Mouse (Mus musculus) heart, embryonic 15.5 days (tissue): ENCODE results near the gene Hoxd3. TPM values are rescaled to one million over a fixed set of nuclear protein-coding genes. Genes with fewer than 3 reads are reported as not detected.

Experiments
- ATAC-seq: fragments of 200-750 bp; cut with Nextera tagmentation; replicated peaks from 2 replicates; pipeline ENCODE4 v1.8.0; 2017; ENCODE audit warnings: low read depth, moderate TSS enrichment; ENCODE audit not compliant: insufficient number of reproducible peaks, insufficient read depth, low FRiP score
- H3K27ac ChIP-seq: fragments of 300-500 bp; sonication (generic); 2 replicates; pipeline ENCODE4 v1.5.1; 2015; ENCODE audit warnings: mild to moderate bottlenecking, inconsistent platforms
- H3K27me3 ChIP-seq: fragments of 300-500 bp; sonication (generic); 2 replicates; pipeline ENCODE4 v1.6.1; 2015; ENCODE audit warnings: inconsistent platforms
- H3K36me3 ChIP-seq: fragments of 300-500 bp; sonication (generic); 2 replicates; pipeline ENCODE4 v1.6.1; 2015; ENCODE audit warnings: mild to moderate bottlenecking, inconsistent platforms
- H3K4me1 ChIP-seq: fragments of 300-500 bp; sonication (generic); replicated peaks from 2 replicates; pipeline ENCODE4 v1.6.1; 2015; ENCODE audit warnings: inconsistent platforms
- H3K4me2 ChIP-seq: fragments of 300-500 bp; sonication (generic); 2 replicates; pipeline ENCODE4 v1.6.1; 2015; ENCODE audit warnings: inconsistent platforms, mild to moderate bottlenecking, moderate library complexity
- H3K4me3 ChIP-seq: fragments of 300-500 bp; sonication (generic); 2 replicates; pipeline ENCODE4 v1.5.1; 2015; ENCODE audit warnings: mild to moderate bottlenecking, inconsistent platforms
- H3K9ac ChIP-seq: fragments of 300-500 bp; sonication (generic); 2 replicates; pipeline ENCODE4 v1.6.1; 2015; ENCODE audit warnings: mild to moderate bottlenecking, inconsistent platforms
- H3K9me3 ChIP-seq: fragments of 300-500 bp; sonication (generic); replicated peaks from 2 replicates; pipeline ENCODE4 v1.6.1; 2016; ENCODE audit warnings: inconsistent platforms
- WGBS: fragments of 180-500 bp; shearing (Covaris S2); methylation state at CpG from one replicate; pipeline ENCODE4 v1.1.7; 2015; ENCODE audit warnings: mixed read lengths; 5-methylcytosine and 5-hydroxymethylcytosine counted together
- polyA plus RNA-seq: library from polyadenylated mRNA; unstranded; fragments of >200 nt; fragmentation: Nextera tagmentation; extraction: Ambion mirVana; gene quantifications from 2 replicates; pipeline ENCODE4 v1.2.1, GENCODE M21; 2015

The Hoxd3 gene
- polyA plus RNA-seq, 1 experiment from 2014 or later, result 0.29 TPM

GRCm38 (mm10) chr2:74703720-74704392, 7.9 kb upstream of the Hoxd3 start:
- Histone ChIP-seq H3K4me2 (0 out of 2 replicates have a peak overlapping the region, but pooled peaks have one; percentile 90), H3K4me3 (peak overlapping the region; percentile 53; the same call in 1 of the 2 replicates)

GRCm38 (mm10) chr2:74704393-74704998, 7.2 kb upstream of the Hoxd3 start, which contains the start of gene Hoxd8:
TSS of gene Hoxd8 (plus strand) at chr2:74704615.
- H3K9me3 ChIP-seq, result no peaks in the 10 kb centered on the region
- no peak within 1 kb of the TSS for H3K27ac ChIP-seq
- H3K4me1 ChIP-seq, result peaks cover 14% of the 10 kb centered on the region
- peak within 1 kb of the TSS; percentile 90 for H3K4me2 ChIP-seq
- H3K9ac ChIP-seq, result peak within 1 kb of the TSS; percentile 46
- WGBS, result under 1% methylated on average over 40 of the region's 52 CpGs
- ATAC-seq, result no peak
- peak within 1 kb of the TSS; percentile 53 for H3K4me3 ChIP-seq
- peaks cover 98% of the 10 kb centered on the region for H3K27me3 ChIP-seq
- H3K36me3 ChIP-seq, result no peaks in the 10 kb centered on the region

More at GRCm38 (mm10) chr2:74703720-74704392, 7.9 kb upstream of the Hoxd3 start:
- peaks cover 14% of the 10 kb centered on the region for H3K4me1 ChIP-seq
- no peak for ATAC-seq
- 6% methylated on average over 26 of the region's 26 CpGs for WGBS
- peaks cover 98% of the 10 kb centered on the region for H3K27me3 ChIP-seq
- H3K36me3 ChIP-seq, result no peaks in the 10 kb centered on the region
- no peak overlapping the region for H3K9ac ChIP-seq
- no peak overlapping the region for H3K27ac ChIP-seq
- no peaks in the 10 kb centered on the region for H3K9me3 ChIP-seq

- peaks cover 98% of the 10 kb centered on the region for H3K27me3 ChIP-seq
- no peak overlapping the region for H3K27ac ChIP-seq
- peak; percentile 47; the same call in 1 of the 2 replicates for ATAC-seq
- H3K4me1 ChIP-seq, result peaks cover 14% of the 10 kb centered on the region
- H3K4me2 ChIP-seq, result peak overlapping the region; percentile 90
- H3K9ac ChIP-seq, result peak overlapping the region; percentile 46
- peak overlapping the region; percentile 53 for H3K4me3 ChIP-seq
- no peaks in the 10 kb centered on the region for H3K36me3 ChIP-seq
- H3K9me3 ChIP-seq, result no peaks in the 10 kb centered on the region
- under 1% methylated on average over 33 of the region's 66 CpGs for WGBS
These were observed 6.7 kb upstream of the Hoxd3 start for GRCm38 (mm10) chr2:74704999-74705466.

GRCm38 (mm10) chr2:74705467-74706089, 6.1 kb upstream of the Hoxd3 start:
- H3K27ac ChIP-seq, result no peak overlapping the region
- H3K9me3 ChIP-seq, result no peaks in the 10 kb centered on the region
- peak overlapping the region; percentile 53 for H3K4me3 ChIP-seq
- H3K36me3 ChIP-seq, result no peaks in the 10 kb centered on the region
- H3K27me3 ChIP-seq, result peaks cover 98% of the 10 kb centered on the region
- ATAC-seq, result 0 out of 2 replicates have a peak, but pooled peaks have one; percentile 14
- H3K4me1 ChIP-seq, result peaks cover 14% of the 10 kb centered on the region
- H3K4me2 ChIP-seq, result peak overlapping the region; percentile 90
- peak overlapping the region; percentile 46 for H3K9ac ChIP-seq
- WGBS, result under 1% methylated on average over 70 of the region's 85 CpGs

DNA sequence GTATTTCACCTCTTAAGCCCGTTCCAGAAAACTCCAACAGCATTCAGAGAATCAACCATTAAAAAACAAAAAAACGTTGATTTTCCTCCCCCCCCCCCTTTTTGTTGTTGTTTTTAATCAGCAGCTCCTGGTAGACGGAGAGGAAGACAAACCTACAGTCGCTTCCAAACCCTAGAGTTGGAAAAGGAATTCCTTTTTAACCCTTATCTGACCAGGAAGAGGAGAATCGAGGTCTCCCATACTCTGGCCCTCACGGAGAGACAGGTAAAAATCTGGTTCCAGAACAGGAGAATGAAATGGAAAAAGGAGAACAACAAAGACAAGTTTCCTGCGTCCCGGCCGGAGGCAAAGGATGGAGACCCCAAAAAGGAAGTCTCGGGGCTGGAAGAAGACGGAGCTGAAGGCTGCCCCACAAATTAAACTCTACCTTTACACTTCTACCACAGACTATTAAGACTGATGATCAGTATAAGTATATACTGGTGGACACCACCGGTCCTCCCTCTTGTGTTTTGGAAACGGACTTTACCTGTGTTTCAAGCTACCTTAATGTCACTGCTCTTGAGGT, 5.2 kb upstream of the Hoxd3 start:
- peak overlapping the region; percentile 53; the same call in 1 of the 2 replicates for H3K4me3 ChIP-seq
- 3% methylated on average over 13 of the region's 13 CpGs for WGBS

GRCm38 (mm10) chr2:74707599-74707998, 4.1 kb upstream of the Hoxd3 start:
- no peak for ATAC-seq
- no peaks in the 10 kb centered on the region for H3K36me3 ChIP-seq
- H3K4me3 ChIP-seq, result no peak overlapping the region
- WGBS, result 16% methylated on average over 7 of the region's 7 CpGs
- H3K4me2 ChIP-seq, result no peak overlapping the region
- H3K27ac ChIP-seq, result no peak overlapping the region
- peaks cover 24% of the 10 kb centered on the region for H3K4me1 ChIP-seq
- no peaks in the 10 kb centered on the region for H3K9me3 ChIP-seq
- H3K27me3 ChIP-seq, result peaks cover 97% of the 10 kb centered on the region
- H3K9ac ChIP-seq, result no peak overlapping the region

More for the DNA sequence above, 5.2 kb upstream of the Hoxd3 start:
- H3K27ac ChIP-seq, result no peak overlapping the region
- H3K4me2 ChIP-seq, result no peak overlapping the region
- no peak for ATAC-seq
- no peaks in the 10 kb centered on the region for H3K36me3 ChIP-seq
- H3K27me3 ChIP-seq, result peaks cover 96% of the 10 kb centered on the region
- no peak overlapping the region for H3K9ac ChIP-seq
- H3K4me1 ChIP-seq, result peaks cover 14% of the 10 kb centered on the region
- no peaks in the 10 kb centered on the region for H3K9me3 ChIP-seq

GRCm38 (mm10) chr2:74708676-74709075, 3.1 kb upstream of the Hoxd3 start:
- WGBS, result 15% methylated on average over 4 of the region's 4 CpGs
- no peaks in the 10 kb centered on the region for H3K36me3 ChIP-seq
- H3K9me3 ChIP-seq, result no peaks in the 10 kb centered on the region
- H3K4me3 ChIP-seq, result no peak overlapping the region
- peaks cover 24% of the 10 kb centered on the region for H3K4me1 ChIP-seq
- no peak overlapping the region for H3K9ac ChIP-seq
- no peak for ATAC-seq
- H3K27ac ChIP-seq, result no peak overlapping the region
- no peak overlapping the region for H3K4me2 ChIP-seq
- peaks cover 97% of the 10 kb centered on the region for H3K27me3 ChIP-seq

- no peaks in the 10 kb centered on the region for H3K9me3 ChIP-seq
- WGBS, result 11% methylated on average over 5 of the region's 5 CpGs
- no peaks in the 10 kb centered on the region for H3K36me3 ChIP-seq
- no peak overlapping the region for H3K4me2 ChIP-seq
- H3K4me3 ChIP-seq, result no peak overlapping the region
- no peak overlapping the region for H3K27ac ChIP-seq
- H3K9ac ChIP-seq, result no peak overlapping the region
- ATAC-seq, result no peak
- peaks cover 97% of the 10 kb centered on the region for H3K27me3 ChIP-seq
- H3K4me1 ChIP-seq, result peaks cover 20% of the 10 kb centered on the region
These were observed 2.0 kb upstream of the Hoxd3 start for GRCm38 (mm10) chr2:74709465-74710419.

DNA sequence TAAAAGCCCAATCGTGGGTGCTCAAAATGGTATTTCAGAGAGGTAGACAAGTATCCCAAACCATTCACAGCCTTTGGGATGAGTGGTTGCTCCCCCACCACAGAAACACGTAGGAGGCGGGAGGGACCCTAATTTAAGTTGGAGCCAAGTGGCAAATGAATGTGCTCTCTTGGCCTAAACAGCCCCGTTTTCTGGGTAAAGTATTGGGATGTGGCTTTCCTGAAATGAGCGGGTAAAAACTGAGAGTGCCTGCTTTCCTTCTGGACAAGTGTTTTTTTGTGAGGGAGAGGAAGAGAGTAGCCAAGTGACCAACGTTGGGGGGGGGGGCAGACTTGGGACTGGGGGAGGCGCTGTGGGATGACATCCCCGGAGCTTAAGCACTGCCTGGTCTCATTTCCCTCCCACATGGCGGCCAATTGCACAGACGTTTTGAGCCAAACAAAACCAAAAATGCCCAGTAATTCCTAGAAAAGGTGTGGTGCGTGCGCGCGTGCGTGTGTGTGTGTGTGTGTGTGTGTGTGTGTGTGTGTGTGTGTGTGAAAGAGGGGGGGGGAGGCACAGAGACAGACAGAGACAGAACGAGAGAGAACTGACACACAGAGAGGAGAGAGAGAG, 691 bp upstream of the Hoxd3 start:
- Histone ChIP-seq H3K27me3 (peaks cover 97% of the 10 kb centered on the region), H3K9ac (no peak overlapping the region), H3K9me3 (no peaks in the 10 kb centered on the region), H3K4me3 (no peak overlapping the region), H3K36me3 (no peaks in the 10 kb centered on the region), H3K27ac (no peak overlapping the region), H3K4me1 (peaks cover 16% of the 10 kb centered on the region), H3K4me2 (no peak overlapping the region)
- ATAC-seq, result no peak
- WGBS, result under 1% methylated on average over 16 of the region's 16 CpGs
